In the genomic region with DNA sequence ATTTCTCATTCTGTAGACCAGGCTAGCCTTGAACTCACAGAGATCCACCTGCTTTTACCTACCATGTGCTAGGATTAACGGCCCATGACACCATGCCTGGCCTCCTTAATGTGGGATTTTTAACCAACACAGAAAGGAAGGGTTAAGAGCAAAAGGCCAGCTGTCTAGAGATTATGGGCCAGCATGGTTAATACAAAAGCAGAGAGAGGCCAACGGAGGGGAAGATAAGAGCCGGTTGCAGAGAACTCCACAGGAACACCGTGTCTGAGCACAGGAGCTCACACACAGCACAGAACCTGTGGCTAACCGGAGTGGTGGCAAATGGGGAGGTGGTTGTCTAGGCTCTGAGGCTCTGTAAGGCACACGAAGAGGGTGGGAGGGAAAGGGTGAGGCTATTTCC, we compare ENCODE assay signal across 21 mouse cellular contexts. TPM values are rescaled to one million over a fixed set of nuclear protein-coding genes. Genes with fewer than 3 reads are reported as not detected.
A peak's percentile ranks its signal among the peaks of the same experiment; 100 is the strongest.
DNase-seq lines count a peak whose midpoint lies in the region; ATAC-seq and TF ChIP-seq lines count a peak whose summit lies in the region.
"Had no signal": no experiment of that assay in that cellular context is flagged by ENCODE, and none has a peak within 500 bp of the region (broad histone marks: within the 10 kb centered on the region; RNA-seq: fewer than 3 reads in every experiment).

No protein-coding gene starts in this region.

- peaks cover 24% of the 10 kb centered on the region for H3K4me1 ChIP-seq in heart, embryonic 13.5 days
- H3K4me1 ChIP-seq in liver, embryonic 14.5 days (replicated peaks; ENCODE audit: control insufficient read depth in 2 of 2, insufficient read depth in 2 of 2, low read length in 1 of 2): peaks cover 6 to 21% of the 10 kb centered on the region in 2 experiments; a peak in 3 of 4 replicates
- H3K4me1 ChIP-seq in stomach, embryonic 15.5 days: 0 out of 2 replicates have a peak, but pooled peaks cover 6% of the 10 kb centered on the region
- H3K4me1 ChIP-seq: forebrain, embryonic 15.5 days had no signal

- WGBS in heart, embryonic 13.5 days: 35% methylated on average over 6 of the region's 6 CpGs
- WGBS in liver, embryonic 14.5 days (ENCODE audit: insufficient replicate concordance): 12% methylated on average over 6 of the region's 6 CpGs
- WGBS in stomach, embryonic 15.5 days: 52% methylated on average over 6 of the region's 6 CpGs

- H3K27me3 ChIP-seq in heart, embryonic 13.5 days (replicated peaks): peaks cover 7% of the 10 kb centered on the region; the same call in 1 of the 2 replicates
- peaks cover 10% of the 10 kb centered on the region for H3K27me3 ChIP-seq in liver, embryonic 14.5 days (ENCODE audit: control insufficient read depth, insufficient read depth, low read length)
- no peaks in the 10 kb centered on the region for H3K27me3 ChIP-seq in stomach, embryonic 15.5 days (replicated peaks)

- peak overlapping the region; percentile 52 for H3K9ac ChIP-seq in heart, embryonic 13.5 days
- no peak overlapping the region for H3K9ac ChIP-seq in liver, embryonic 14.5 days (replicated peaks)
- H3K9ac ChIP-seq in stomach, embryonic 15.5 days: no peak overlapping the region
- H3K9ac ChIP-seq: forebrain, embryonic 15.5 days; hindbrain, embryonic 12.5 days; neural tube, embryonic 13.5 days had no signal

- H3K4me2 ChIP-seq in heart, embryonic 13.5 days: no peak overlapping the region
- no peak overlapping the region for H3K4me2 ChIP-seq in liver, embryonic 14.5 days (ENCODE audit: low read depth)
- H3K4me2 ChIP-seq in stomach, embryonic 15.5 days: no peak overlapping the region
- H3K4me2 ChIP-seq: forebrain, embryonic 15.5 days; hindbrain, embryonic 12.5 days; neural tube, embryonic 13.5 days had no signal

- H3K36me3 ChIP-seq in heart, embryonic 13.5 days: peaks cover 26% of the 10 kb centered on the region
- H3K36me3 ChIP-seq in liver, embryonic 14.5 days (replicated peaks; ENCODE audit: control insufficient read depth, insufficient read depth, low read depth): no peaks in the 10 kb centered on the region
- peaks cover 24% of the 10 kb centered on the region for H3K36me3 ChIP-seq in stomach, embryonic 15.5 days

- no peak for ATAC-seq in heart, embryonic 13.5 days (ENCODE audit: extremely low read depth, insufficient number of reproducible peaks, low FRiP score, low TSS enrichment)
- ATAC-seq in liver, embryonic 14.5 days (ENCODE audit: insufficient read depth): peak; percentile 58; the same call in 1 of the 2 replicates
- ATAC-seq in stomach, embryonic 15.5 days (ENCODE audit: insufficient read depth, low FRiP score, low read depth): peak; percentile 62
- ATAC-seq: forebrain, embryonic 15.5 days had no signal

- TF ChIP-seq CTCF in liver, embryonic 14.5 days (IDR thresholded peaks at IDR 0.05; ENCODE audit: low read depth): no peak

- no peak for DNase-seq in heart, adult 8-10 months (ENCODE audit: low spot score)
- peak; percentile 38 for DNase-seq in c-Kit-positive CD71-positive TER-119-negative erythroid progenitor cells, embryonic 14.5 days (ENCODE audit: low read depth)
- DNase-seq in liver, embryonic 14.5 days (ENCODE audit: low read depth in 3 of 3, low spot score in 3 of 3): peak in 1 of 3 experiments; percentile 38
- no peak for DNase-seq in adipocyte (ENCODE audit: low spot score)
- no peak for DNase-seq in cerebellum, adult 9-10 months
- no peak for DNase-seq in heart, postnatal 4 days
- DNase-seq: adrenal gland, postnatal 25 days; cerebellum, postnatal 10 days; lung, adult 18-20 months; midbrain, embryonic 14.5 days; right cerebral cortex, adult 18-20 months had no signal

- H3K4me3 ChIP-seq in heart, embryonic 13.5 days: no peak overlapping the region
- no peak overlapping the region for H3K4me3 ChIP-seq in liver, embryonic 14.5 days (ENCODE audit: insufficient read depth in 1 of 2, low read depth in 2 of 2, low read length in 2 of 2)
- no peak overlapping the region for H3K4me3 ChIP-seq in stomach, embryonic 15.5 days (replicated peaks)
- H3K4me3 ChIP-seq: embryonic facial prominence, embryonic 10.5 days; forebrain, embryonic 15.5 days; heart, embryonic 10.5 days; hindbrain, embryonic 12.5 days; layer of hippocampus, adult 2 months; megakaryocyte, embryonic 14.5 days; neural tube, embryonic 13.5 days had no signal

- peak; percentile 17; the same call in 1 of the 2 replicates for TF ChIP-seq EP300 in liver, embryonic 14.5 days (IDR thresholded peaks at IDR 0.05; ENCODE audit: low read depth)

- H3K27ac ChIP-seq in heart, embryonic 13.5 days (replicated peaks): no peak overlapping the region
- no peak overlapping the region for H3K27ac ChIP-seq in liver, embryonic 14.5 days
- H3K27ac ChIP-seq in stomach, embryonic 15.5 days: peak overlapping the region; percentile 73; the same call in 1 of the 2 replicates
- H3K27ac ChIP-seq: embryonic facial prominence, embryonic 10.5 days; forebrain, embryonic 15.5 days; heart, embryonic 10.5 days; hindbrain, embryonic 12.5 days; layer of hippocampus, adult 2 months; neural tube, embryonic 13.5 days had no signal

- no peaks in the 10 kb centered on the region for H3K9me3 ChIP-seq in heart, embryonic 13.5 days
- H3K9me3 ChIP-seq in liver, embryonic 14.5 days (ENCODE audit: control insufficient read depth, low read length): no peaks in the 10 kb centered on the region
- H3K9me3 ChIP-seq in stomach, embryonic 15.5 days: no peaks in the 10 kb centered on the region
- H3K9me3 ChIP-seq: embryonic facial prominence, embryonic 10.5 days; forebrain, embryonic 15.5 days; heart, embryonic 10.5 days; hindbrain, embryonic 12.5 days; megakaryocyte, embryonic 14.5 days; neural tube, embryonic 13.5 days had no signal

RNA-seq across cellular contexts. Expression of a gene that starts 5.4 kb away (rescaled TPM):
- polyA plus RNA-seq in heart, embryonic 13.5 days (2015; fragmentation: Nextera tagmentation; extraction: Ambion mirVana): 19.8 and 24.5 TPM in 2 replicates
- 1 to 10 TPM; 5.6 to 9.4 (median 7.7) TPM for total RNA-seq in heart, adult 8-10 months (2022)
- 61.1 and 70.1 TPM in 2 replicates for polyA plus RNA-seq in liver, embryonic 14.5 days (2012; rRNA removed)
- 119 and 123 TPM in 2 replicates for polyA plus RNA-seq in liver, embryonic 14.5 days (2014; fragmentation: Nextera tagmentation; extraction: Ambion mirVana)
- 112 and 123 TPM in 2 replicates for polyA plus RNA-seq in stomach, embryonic 15.5 days (2015; fragmentation: Nextera tagmentation; extraction: Ambion mirVana)
- 10 to 100 TPM; 11.0 to 12.8 TPM for total RNA-seq in heart, postnatal 4 days (2021)

RNA-seq across cellular contexts. Expression of a gene that starts 25.4 kb away (rescaled TPM):
- polyA plus RNA-seq in heart, embryonic 13.5 days (2015; fragmentation: Nextera tagmentation; extraction: Ambion mirVana): 0.32 and 0.39 TPM in 2 replicates
- 1 to 10 TPM in 1 of 4 experiments, under 1 TPM in 3; 0.41 to 1.1 (median 0.84) TPM for total RNA-seq in heart, adult 8-10 months (2022)
- polyA plus RNA-seq in liver, embryonic 14.5 days (2012; rRNA removed): 0.01 TPM in 1 of 2 replicates, not detected in the other
- not detected in 2 replicates for polyA plus RNA-seq in liver, embryonic 14.5 days (2014; fragmentation: Nextera tagmentation; extraction: Ambion mirVana)
- 0.84 and 1.1 TPM in 2 replicates for polyA plus RNA-seq in stomach, embryonic 15.5 days (2015; fragmentation: Nextera tagmentation; extraction: Ambion mirVana)
- under 1 TPM; 0.38 to 0.55 TPM for total RNA-seq in heart, postnatal 4 days (2021)
- total RNA-seq: gastrocnemius, adult 8-10 months had no signal

RNA-seq across cellular contexts. Expression of a gene that starts 29.6 kb away (rescaled TPM):
- 31.2 and 32.5 TPM in 2 replicates for polyA plus RNA-seq in heart, embryonic 13.5 days (2015; fragmentation: Nextera tagmentation; extraction: Ambion mirVana)
- 10 to 100 TPM; 18.0 to 20.9 (median 19.1) TPM for total RNA-seq in heart, adult 8-10 months (2022)
- 16.4 and 18.1 TPM in 2 replicates for polyA plus RNA-seq in liver, embryonic 14.5 days (2012; rRNA removed)
- polyA plus RNA-seq in liver, embryonic 14.5 days (2014; fragmentation: Nextera tagmentation; extraction: Ambion mirVana): 6.6 and 7.9 TPM in 2 replicates
- 41.6 and 45.2 TPM in 2 replicates for polyA plus RNA-seq in stomach, embryonic 15.5 days (2015; fragmentation: Nextera tagmentation; extraction: Ambion mirVana)
- total RNA-seq in heart, postnatal 4 days (2021): 10 to 100 TPM; 40.9 to 43.7 TPM

RNA-seq across cellular contexts. Expression of a gene that starts 44.6 kb away (rescaled TPM):
- polyA plus RNA-seq in heart, embryonic 13.5 days (2015; fragmentation: Nextera tagmentation; extraction: Ambion mirVana): 0.07 TPM in 1 of 2 replicates, not detected in the other
- total RNA-seq in heart, adult 8-10 months (2022): under 1 TPM in 3 of 4 experiments, not detected in 1; 0.16 to 0.44 (median 0.26) TPM
- polyA plus RNA-seq in liver, embryonic 14.5 days (2012; rRNA removed): 0.03 TPM in 2 replicates
- not detected in 2 replicates for polyA plus RNA-seq in liver, embryonic 14.5 days (2014; fragmentation: Nextera tagmentation; extraction: Ambion mirVana)
- 0.08 TPM in 1 of 2 replicates, not detected in the other for polyA plus RNA-seq in stomach, embryonic 15.5 days (2015; fragmentation: Nextera tagmentation; extraction: Ambion mirVana)
- under 1 TPM; 0.36 to 0.50 TPM for total RNA-seq in heart, postnatal 4 days (2021)
- polyA plus RNA-seq: forebrain, embryonic 15.5 days; midbrain, embryonic 14.5 days; neural tube, embryonic 13.5 days had no signal

RNA-seq across cellular contexts. Expression of a gene that starts 56.1 kb away (rescaled TPM):
- polyA plus RNA-seq in heart, embryonic 13.5 days (2015; fragmentation: Nextera tagmentation; extraction: Ambion mirVana): 1.3 TPM in 2 replicates
- 1 to 10 TPM in 3 of 4 experiments, under 1 TPM in 1; 1.00 to 2.1 (median 1.2) TPM for total RNA-seq in heart, adult 8-10 months (2022)
- 0.25 and 0.67 TPM in 2 replicates for polyA plus RNA-seq in liver, embryonic 14.5 days (2012; rRNA removed)
- 0.24 and 0.63 TPM in 2 replicates for polyA plus RNA-seq in liver, embryonic 14.5 days (2014; fragmentation: Nextera tagmentation; extraction: Ambion mirVana)
- 1.3 and 1.4 TPM in 2 replicates for polyA plus RNA-seq in stomach, embryonic 15.5 days (2015; fragmentation: Nextera tagmentation; extraction: Ambion mirVana)
- 1 to 10 TPM; 1.5 TPM for total RNA-seq in heart, postnatal 4 days (2021)
